Mouse (Mus musculus): Measurements from ENCODE around the gene Elmo2.

Gene Elmo2

DNA sequence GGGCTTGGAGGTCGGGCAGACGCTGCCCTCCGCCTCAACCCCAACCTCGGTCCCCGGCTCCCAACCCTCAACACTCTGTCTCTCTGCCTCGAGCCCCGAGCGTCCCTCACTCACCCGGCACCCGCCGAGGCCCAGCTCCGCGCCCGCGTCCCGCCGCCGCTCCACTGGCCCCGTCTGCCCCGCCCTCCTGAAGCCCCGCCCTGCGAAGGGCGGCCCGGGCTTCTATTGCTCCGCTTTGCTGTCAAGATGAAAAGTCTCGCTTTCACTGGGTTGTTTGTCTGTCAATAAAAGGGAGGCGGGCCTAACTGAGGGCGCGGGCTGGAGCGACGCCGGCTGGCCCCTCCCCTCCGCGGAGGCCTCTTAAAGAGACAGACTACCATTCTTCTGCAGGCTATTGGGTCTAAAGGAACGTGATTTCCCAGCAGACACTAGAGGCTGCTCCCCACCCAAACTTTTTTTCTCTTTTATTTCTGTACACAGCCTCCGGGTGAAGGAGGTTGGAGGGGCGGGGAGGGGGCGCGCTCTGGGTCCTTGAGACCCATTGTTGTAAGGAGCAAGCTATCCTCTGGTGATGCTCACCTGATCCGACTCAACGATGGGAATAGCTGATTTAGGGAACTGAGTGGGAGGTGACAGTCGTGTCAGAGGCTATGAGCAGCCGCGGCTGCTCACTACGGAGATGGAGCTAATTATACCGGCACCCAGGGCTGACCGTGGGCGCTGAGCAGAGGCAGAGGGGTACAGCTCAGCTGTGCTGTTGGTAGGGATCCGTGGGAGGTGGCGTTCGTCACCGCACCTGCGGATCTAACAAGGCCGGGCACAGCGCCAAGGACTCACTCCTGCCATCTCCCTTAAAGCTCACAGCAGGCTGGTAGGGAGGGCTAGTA is at the start of gene Elmo2:
Gene Elmo2 (minus strand): TSS at position 176 of the 887 bp plus-strand sequence.
- DNase-seq: peak; percentile 96 to 98

DNA sequence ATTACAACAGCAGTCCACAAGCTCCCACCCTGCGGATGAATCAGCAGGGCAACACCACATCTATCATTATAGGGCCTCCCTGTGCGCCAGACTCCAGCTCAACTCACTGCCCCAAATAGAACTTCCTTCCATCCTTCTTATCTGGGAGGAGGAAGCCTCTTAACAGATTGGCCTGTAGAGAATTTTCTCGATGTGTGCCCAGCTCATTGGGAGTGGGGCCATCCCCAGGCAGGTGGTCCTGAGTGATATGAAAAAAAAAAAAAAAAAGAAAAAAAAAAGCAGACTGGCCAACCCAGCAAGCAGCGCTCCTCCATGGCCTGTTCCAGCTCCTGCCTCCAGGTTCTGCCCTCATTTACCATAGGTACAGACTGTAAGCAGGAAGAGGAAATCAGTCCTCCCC is 49.7 kb upstream of the Elmo2 start:
- DNase-seq: no peak

DNA sequence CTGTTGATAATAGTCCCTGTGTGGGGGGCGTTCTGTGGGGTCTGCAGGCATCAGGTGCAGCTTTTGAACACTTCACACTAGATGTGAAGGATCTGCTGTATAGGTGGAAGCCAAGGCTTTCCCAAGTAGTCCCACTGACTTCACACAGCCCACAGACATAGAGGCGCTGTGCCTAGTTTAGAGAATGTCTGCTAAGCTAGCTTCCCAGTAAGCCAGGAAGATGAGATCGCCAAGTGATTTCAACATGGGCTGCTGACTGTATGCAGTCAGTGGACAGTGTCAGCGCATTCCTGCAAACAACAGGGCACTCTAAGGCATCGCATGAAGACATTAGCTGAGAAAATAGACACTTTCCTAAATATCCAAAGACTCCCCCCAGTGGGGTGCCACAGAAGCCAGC is 49.2 kb upstream of the Elmo2 start:
- DNase-seq: no peak

DNA sequence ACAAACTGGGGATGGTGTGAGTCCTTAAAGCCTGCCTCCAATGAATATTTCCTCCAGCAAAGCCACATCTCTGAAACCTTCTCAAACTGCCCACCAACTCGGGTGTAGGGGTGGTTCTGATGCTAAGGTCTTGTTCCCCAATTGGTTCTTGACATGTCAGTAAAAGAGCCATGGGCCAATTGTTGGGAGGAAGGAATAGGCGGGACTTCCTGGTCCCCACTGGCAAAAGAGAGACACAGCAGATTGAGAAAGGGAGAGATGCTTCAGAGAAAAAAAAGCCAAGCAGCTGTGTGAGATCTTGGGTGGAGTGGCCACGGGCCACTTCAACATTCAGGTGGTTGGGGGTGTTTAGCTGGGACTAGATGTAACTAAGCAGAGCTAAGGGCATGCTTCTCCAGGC is 44.8 kb upstream of the Elmo2 start:
- no peak for DNase-seq

DNA sequence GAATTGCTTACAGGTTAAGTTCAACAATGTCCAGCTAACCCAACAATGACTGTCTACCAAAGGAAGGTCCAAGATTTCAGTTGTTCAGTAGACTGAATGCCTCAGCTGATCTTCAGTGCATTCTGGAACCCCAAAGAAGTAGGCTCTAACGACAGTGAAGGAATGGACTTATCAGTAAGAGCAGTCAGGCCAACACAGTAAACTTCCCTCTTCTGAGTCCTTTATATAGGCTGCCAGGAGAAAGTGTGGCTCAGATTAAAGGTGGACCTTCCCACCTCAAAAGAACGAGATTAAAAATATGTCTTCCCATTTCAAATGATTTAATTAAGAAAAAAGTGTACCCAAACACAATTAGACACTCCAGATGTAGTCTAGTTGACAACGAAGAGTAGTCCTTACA is 44.1 kb upstream of the Elmo2 start:
- DNase-seq: no peak

DNA sequence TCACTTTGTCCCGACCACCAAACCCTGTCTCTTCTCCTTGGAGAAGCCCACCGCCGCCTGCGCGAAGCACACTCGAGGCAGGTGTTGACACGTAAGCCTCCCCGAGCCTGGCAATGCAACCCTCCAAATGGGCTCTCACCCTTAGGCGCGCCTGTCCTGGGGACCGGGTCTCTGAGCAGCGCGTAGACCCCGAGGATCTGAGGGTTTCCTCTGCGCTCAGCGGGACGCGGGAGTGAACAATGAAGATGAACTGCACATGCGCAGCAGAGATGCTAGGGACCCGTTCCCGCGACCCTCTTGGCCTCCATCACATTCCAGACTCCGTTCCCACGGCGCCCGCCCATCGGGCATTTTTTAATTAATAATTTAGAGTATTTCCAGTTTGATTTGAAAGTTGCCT is 42.2 kb upstream of the Elmo2 start, which contains the start of gene Zfp663:
Gene Zfp663 (minus strand): TSS at position 234 of the 400 bp plus-strand sequence.
- no peak for DNase-seq

DNA sequence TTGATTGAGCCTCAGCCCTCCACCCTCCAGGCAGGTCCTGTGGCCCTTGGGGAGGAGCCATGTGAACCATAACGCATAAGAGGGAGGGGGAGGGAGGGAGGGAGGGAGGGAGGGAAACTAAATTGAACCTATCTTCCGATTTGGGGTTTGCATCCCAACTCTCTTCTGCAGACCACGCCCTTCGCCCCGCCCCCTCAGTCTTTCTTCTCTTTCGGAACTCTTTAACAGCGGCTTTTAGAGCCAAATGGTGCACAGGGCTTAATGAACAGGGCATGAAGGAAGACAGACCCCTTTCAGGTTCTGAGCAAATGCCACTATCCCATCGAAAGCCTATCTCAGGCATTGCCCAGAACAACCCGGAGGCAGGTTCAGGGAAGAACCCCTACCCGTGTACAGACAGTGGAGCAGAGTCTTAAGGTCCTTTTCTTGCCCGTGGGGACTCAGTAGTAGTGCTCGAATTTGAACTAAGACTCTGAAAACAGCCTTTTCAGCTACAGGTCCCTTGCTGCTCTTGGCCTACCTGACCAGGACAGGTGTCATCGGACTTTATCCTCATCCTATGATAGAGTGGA is 41.7 kb upstream of the Elmo2 start:
- no peak for DNase-seq

DNA sequence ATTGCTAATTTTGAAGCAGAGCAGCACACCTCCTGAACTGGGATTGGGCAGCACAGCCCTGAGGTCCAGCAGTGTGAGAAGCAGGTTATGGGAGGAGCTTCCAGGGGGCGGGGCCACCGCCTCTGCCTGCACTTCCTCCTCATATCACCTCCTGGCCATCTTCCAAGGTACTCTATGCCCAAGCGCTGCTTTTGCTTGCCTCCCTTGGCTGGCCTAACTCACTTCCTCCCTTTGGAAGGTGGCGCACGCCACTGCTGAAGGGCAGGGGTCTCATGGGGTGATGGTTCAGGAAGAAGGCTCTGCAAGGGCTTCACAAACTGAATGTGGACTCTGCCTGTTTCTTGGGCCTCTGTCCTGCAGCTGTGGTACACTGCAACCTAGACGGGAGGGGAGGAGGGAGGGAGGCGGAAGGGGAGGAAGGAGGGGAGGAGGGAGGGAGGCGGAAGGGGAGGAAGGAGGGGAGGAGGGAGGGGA is 40.8 kb upstream of the Elmo2 start:
- no peak for DNase-seq

DNA sequence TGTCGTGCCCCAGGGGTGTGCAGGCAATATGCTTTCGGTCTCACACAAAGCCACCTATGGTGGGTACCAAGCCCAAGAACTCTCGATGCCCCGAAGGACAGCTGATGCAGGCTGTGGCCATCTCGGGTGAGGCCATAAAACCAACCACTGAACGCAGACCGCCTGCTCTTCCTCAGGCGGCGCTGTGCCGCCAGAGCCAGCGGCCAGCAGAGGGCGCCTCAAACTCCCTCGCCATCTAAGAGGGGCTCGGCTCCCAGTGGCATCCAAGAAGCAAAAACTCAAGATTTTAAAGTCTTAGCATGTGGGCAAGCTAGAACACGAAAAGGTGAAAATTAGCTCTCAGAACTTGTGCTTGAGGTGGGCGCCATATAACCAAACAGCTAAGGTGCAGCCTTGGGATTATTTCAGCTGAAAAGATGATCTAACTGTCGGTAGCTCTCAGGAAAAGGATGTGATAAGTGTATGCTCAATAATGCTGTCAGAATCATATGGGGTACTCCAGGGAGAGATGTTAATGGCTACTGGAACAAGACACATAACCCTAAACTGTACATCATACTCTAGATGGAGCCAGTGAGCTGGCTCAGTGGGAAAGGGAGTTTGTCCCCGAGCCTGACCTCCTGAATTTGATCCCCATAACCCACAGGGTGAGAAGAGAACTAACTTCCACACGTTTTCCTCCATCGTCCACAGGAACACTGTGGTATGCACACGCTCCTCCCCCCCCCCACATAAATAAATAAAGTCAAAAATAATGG is 38.2 kb upstream of the Elmo2 start:
- DNase-seq: no peak

DNA sequence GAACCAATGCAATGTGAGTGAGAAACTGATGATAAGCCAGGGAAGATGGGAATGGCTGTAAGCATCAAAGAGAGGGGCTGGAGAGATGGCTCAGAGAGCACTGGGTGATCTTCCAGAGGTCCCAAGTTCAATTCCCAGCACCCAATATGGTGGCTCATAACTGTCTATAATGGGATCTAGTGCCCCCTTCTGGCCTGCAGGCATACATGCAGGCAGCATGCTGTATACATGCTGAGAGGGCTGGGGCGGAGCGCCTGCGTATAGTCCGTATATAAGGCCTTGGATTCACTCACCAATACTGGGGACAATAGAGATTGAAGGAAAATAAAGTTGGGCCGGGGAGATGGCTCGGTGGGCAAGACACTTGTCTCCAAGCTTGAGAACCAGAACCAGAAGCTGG is 37.0 kb upstream of the Elmo2 start:
- no peak for DNase-seq

DNA sequence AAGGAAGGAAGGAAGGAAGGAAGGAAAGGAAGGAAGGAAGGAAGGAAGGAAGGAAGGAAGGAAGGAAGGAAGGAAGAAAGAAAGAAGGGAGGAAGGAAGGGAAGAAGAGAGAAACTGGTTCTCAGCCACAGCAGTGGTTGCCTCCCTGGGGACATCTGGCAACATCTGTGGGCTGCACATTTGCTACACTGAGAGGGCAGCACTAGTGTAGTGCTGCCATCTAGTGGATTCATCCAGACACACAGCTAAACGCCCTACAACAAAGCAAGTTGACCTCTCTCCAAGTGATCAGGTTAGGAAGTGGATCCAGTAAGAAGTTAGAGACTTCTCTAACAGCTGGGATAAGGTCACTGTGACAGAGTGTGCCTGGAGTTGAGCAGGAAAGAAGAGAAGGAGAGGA is 34.6 kb upstream of the Elmo2 start:
- DNase-seq: no peak

DNA sequence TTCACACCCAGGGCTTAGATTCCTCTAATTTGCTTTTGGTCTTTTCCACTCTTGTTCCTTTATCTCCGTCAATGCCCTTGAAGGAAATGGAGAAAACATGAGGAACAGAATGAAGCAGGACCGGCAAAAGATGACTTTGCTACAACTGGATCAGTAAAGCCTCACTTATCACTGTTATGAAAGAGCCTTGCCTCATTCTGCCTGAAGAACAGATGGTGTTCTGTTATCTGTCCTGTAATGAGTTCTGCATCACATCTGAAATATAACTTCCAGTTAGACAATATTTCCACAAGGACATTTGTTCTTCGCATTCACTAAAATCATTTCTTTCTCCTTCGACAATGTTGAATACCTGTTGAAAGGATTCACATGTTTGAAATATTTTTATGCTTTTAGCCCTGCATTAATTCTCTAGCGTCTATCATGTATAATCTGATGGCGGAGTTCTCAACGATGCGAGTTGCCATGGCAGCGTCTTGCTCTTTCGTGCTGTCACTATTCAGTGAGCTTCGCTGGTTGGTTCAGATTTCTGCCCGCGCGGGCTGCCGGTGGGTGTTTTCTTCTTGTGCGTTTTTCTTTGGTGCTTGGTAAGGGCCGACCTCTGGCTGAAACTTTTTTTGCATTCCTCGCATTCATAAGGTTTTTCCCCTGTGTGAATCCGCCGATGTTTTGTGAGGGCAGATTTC is 25.7 kb upstream of the Elmo2 start:
- no peak for DNase-seq

DNA sequence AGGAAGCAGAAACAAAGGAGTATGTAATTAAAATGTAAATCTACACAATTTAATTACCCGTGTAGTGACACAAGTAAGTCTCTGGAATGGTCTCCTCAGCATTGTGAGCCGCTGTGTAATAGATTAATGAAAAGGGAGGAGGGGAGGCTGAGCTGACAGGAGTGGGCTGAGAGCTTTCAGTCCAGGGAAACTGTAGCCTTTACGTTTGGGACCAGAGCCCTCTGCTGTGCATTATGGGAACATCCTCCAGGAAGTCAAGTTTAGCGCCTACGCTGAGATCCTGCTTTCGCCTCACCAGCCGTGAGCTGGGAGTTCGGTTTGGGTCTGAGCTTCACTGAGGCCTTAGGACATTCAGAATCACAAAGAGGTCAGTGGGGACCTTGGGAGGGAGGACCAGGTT is 23.2 kb upstream of the Elmo2 start:
- no peak for DNase-seq

DNA sequence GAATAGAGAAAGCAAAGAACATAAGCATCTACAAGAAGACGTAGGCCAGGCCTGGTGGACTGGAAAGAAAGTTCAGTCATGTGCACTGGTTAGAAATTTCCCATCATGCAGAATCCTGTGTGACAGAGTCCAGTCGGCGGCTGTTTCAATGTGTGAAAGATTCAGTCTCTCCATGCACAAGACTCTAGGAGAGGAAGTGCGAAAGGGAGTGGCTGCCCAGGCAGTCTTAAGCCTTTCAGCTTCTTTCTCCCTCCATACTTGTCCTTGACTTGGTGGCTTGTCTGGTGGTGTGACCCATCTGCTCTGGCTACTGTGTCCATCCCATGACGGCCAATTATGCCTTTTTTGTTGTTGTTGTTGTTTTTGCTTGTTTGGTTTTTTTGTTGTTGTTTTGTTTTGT is 19.9 kb upstream of the Elmo2 start:
- DNase-seq: no peak

DNA sequence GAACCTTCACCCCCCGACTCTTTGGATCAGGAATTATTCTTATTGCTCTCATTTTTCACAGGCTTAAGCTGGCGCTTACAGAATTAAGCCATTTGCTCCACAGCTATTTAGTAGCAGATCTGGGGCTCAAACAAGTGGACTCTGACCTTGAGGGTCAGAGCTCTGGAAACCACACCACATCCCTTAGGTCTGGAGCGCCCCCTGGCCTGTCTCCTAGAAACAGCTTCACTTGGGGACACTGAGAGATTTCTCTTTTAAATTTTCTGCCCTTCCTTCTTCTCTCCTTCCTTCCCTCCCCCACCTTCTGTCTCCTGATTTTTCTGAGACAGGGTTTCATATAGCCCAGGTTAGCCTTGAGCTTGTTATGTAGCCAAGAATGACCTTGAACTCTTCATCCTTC is 10.9 kb upstream of the Elmo2 start:
- DNase-seq: no peak

DNA sequence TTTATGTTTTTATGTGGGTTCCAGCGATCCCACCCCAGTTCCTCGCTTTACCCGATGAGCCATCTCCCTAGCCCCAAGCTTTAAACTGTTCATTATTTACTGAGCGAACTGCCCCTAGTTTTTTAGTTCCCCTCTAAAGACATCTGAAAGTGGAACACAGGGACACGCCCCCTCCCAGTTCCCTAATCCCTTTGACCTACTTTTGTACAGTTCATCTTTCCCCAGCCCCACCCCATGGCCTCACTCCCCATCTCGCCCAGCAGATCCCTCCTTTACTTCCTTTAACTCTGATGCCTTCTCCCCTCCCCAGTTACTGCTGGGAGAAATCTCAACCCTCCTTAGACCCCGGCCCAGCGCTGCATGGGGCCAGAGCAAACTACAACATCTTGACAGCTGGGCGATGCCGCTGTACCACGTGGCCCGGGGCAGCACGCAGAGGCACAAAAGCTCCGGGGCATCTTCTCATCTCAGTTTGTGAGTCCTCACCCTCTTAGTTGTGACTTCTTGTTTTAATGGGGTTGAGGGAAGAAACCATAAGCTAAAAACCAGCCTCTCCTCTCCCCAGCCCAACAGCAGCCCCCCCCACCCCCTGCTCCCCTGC is 6.4 kb upstream of the Elmo2 start:
- no peak for DNase-seq

DNA sequence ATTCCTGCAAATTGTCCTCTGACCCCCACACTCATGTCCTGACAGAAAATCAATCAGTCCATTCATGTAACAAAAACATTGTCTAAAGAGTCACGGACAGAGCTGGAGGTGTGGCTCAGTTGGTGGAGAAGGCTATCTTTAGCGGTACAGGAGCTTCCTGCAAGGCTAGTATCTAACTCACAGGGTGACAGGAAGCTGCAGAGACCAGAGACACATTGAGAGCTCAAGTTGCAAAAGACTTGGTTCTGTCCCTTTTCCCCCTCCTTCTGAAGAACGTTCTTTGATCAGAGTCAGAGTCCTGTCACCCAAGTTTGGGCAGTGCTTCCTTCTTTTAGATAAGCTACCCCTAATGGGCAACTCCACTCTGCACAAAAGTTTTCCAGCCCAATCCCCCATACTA is 3.4 kb upstream of the Elmo2 start:
- DNase-seq: no peak

DNA sequence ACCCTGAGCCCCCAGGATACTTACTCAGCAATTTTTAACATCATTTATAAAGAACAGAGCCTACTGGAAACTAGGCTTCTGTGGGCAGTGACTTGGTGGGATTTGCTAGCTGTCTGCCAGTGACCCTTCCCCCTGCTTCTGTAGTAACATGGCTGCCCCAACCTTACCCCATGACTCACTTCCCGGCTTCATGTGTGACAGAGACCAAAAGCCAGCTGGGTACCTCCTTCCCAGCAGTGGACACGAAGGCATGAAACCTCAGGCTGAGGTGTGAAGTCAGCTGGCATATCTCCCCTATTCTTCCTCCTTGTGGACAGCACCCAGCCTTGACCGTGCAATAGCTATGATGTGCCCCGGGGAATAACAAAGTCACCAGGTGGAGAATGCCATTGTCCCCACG is 2.5 kb upstream of the Elmo2 start:
- DNase-seq: no peak

DNA sequence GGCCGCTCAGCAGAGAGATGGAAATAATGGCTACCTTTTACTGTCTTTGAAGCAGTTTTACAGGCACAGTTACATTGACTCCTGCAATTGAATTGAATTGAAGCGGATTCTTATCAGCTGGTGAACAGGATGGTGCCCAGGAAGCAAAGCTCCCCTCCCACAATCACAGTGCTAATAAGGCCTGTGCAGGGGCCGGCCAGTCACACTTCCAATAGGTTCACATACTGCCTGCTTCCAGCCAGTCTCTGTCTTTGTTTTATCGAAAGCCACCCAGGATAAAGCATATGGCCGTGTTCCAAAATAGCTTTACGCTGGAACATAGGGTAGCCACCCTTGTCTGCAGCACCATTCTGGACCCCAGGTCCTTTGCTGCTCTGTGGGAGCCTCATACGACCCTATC is 1.1 kb upstream of the Elmo2 start:
- no peak for DNase-seq

DNA sequence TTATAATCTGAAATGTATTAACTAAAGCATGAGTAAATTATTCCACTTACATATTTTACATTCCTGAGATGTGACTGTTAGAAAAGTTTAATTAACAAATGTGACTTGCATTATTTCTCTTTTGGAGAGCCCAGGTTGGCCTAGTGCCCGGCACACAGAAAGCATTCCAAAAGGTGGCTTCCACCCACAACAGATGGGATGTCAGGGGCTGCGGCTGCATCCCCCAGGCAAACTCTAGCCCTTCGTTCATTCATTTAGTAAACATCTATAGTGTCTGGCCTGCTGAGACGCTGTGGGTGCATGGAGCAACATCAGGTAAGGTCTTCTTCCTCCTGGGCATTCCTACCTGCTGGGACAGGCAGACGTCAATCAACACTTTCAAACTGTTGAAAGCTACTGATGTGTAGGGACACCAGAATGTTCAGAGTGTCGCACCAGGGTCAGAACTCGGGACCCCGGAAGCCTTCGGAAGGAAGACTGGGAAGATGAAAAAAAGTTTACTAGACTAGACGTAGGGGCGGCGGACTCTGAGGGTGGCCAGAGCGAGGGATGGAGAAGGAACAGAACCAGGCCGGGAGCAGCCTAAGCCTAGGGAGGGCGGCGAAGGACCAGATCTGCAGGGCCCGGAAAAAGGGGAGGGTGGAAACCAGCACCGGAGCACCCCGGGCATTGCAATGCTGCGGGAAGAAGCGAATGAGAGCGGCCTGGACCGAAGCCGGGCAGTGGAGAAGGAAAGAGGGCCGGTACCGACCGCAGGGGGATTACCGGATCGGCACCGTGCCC is 567 bp downstream of the Elmo2 start:
- DNase-seq: no peak

DNA sequence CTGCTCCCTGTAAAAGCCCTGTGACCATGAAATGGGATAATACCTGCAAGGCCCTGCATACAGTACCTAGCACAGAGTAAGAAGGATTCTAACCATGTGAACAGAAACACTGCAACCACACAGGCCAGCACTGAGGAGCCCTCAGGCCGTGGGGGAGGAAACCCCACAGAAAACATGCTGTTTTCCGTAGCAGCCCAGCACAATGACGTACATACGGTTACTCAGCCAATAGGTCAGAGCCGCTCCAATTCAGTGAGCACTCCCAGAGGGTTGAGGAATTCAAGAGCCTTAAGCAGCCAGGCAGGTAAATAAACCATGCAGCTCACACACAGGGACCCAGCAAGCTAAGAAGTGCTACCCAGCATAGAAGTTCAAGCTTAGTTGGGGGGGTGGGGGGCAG is 2.4 kb downstream of the Elmo2 start:
- no peak for DNase-seq

DNA sequence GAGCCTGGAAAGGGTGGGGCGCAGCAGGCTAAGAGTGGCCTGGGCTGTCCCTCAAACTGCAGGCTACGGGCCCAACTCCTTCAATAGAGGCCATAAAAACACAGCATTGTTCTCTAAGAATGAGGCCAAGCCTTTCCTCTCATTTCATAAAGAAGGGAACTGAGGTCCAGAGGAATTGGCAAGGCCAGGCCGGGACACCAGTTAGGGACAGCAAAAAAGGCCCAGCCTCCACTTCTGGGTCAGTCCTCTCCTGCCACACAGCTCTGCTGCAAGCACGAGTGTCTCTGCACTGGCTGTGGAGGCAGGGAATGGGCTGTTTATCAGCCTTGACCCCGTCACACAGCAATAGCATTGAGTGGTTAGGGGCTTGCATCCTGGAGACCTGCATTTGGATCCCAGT is 2.8 kb downstream of the Elmo2 start:
- no peak for DNase-seq
